Mouse (Mus musculus): Measurements from ENCODE around the gene Obp2b. TPM values are rescaled to one million over a fixed set of nuclear protein-coding genes. Genes with fewer than 3 reads are reported as not detected.
A peak's percentile ranks its signal among the peaks of the same experiment; 100 is the strongest.
"Not testable (repeated sequence)": the region's sequence is repeated elsewhere in the genome, so short reads cannot be mapped to it uniquely, and the experiment has no call there.

The Obp2b gene
- polyA plus RNA-seq, 1 experiment from 2014 or later, result not detected

DNA sequence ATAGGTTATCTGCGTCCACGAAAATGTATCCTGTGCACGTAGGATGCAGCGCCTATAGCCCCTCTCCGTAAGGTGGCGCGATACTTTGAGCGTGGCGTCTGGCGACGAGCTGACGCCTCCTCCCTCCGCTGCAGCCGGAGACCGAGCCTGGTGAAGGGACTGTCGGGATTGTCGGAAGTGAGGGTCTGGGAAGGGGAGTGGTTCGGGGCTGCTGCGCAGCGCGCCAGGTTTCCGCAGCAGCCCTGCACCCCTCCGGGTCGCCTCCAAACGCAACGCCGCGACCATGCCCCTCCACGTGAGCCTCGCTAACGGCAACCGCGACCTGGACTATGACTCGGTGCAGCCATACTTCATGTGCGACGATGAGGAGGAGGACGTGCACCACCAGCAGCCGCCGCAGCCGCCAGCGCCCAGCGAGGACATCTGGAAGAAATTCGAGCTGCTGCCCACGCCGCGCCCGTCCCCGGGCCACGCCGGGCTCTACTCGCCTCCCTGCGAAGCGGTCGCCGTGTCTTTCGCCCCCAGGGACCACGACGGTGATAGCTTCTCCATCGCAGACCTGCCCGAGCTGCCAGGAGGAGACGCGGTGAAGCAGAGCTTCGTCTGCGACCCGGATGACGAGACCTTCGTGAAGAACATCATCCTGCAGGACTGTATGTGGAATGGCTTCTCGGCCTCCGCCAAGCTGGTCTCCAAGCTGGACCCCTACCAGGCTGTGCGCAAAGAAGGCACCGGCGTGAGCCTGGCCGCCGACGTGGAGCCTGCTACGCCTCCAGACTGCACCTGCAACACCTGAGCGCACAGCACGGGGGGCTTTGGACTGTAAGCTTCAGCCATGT is 29.9 kb upstream of the Obp2b start, which contains the start of gene Bmyc:
Gene Bmyc, plus strand, starts transcription at position 97 of the 839 bp plus-strand sequence.
- Histone ChIP-seq H3K36me3 (ENCODE audit: insufficient read depth) (no peaks in the 10 kb centered on the region), H3K9ac (peak within 1 kb of the TSS; percentile 73), H3K4me1 (ENCODE audit: insufficient read depth) (no peaks in the 10 kb centered on the region), H3K9me3 (ENCODE audit: low read depth, low read length) (no peaks in the 10 kb centered on the region), H3K27me3 (ENCODE audit: insufficient read depth, low read length) (no peaks in the 10 kb centered on the region), H3K4me3 (ENCODE audit: low read depth, low read length) (peak within 1 kb of the TSS; percentile 74), H3K27ac (ENCODE audit: low read depth) (peak within 1 kb of the TSS; percentile 76; the same call in 1 of the 2 replicates), H3K4me2 (peak within 1 kb of the TSS; percentile 90)
- ATAC-seq (ENCODE audit: insufficient read depth) (peak; percentile 94), DNase-seq (peak; percentile 93)
- WGBS, result under 1% methylated on average over 71 of the region's 78 CpGs
- TF ChIP-seq CTCF (IDR thresholded peaks at IDR 0.05; ENCODE audit: low read depth), result peak; percentile 79

DNA sequence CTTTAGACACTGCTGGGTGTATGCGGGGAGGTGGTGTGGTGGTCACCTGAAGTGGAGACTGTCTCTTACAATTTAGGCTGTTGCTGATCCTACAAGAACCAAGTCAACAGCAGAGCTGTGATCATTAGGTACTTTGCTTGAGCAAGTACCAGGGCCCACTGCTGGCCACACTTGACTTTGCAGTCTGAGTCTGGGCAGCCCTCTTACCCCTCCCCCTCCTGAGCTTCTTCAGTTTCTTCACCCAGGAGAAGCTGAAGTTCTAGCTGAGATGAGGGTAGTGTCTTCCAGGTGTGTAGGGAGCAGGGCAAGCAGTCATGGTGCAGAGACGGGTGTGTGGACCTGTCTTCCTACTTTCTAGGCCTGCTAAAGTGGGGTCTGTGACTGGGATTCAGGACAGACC is 28.7 kb upstream of the Obp2b start:
- DNase-seq, result peak; percentile 54
- peak overlapping the region; percentile 9; the same call in 1 of the 2 replicates for H3K4me3 ChIP-seq (ENCODE audit: low read depth, low read length)
- peak; percentile 51 for TF ChIP-seq CTCF (IDR thresholded peaks at IDR 0.05; ENCODE audit: low read depth)
- H3K36me3 ChIP-seq (ENCODE audit: insufficient read depth), result no peaks in the 10 kb centered on the region
- no peaks in the 10 kb centered on the region for H3K27me3 ChIP-seq (ENCODE audit: insufficient read depth, low read length)
- no peaks in the 10 kb centered on the region for H3K9me3 ChIP-seq (ENCODE audit: low read depth, low read length)
- no peak for ATAC-seq (ENCODE audit: insufficient read depth)
- peak overlapping the region; percentile 46 for H3K4me2 ChIP-seq
- 71% methylated on average over 2 of the region's 2 CpGs for WGBS
- no peaks in the 10 kb centered on the region for H3K4me1 ChIP-seq (ENCODE audit: insufficient read depth)
- no peak overlapping the region for H3K27ac ChIP-seq (ENCODE audit: low read depth)
- H3K9ac ChIP-seq, result no peak overlapping the region

DNA sequence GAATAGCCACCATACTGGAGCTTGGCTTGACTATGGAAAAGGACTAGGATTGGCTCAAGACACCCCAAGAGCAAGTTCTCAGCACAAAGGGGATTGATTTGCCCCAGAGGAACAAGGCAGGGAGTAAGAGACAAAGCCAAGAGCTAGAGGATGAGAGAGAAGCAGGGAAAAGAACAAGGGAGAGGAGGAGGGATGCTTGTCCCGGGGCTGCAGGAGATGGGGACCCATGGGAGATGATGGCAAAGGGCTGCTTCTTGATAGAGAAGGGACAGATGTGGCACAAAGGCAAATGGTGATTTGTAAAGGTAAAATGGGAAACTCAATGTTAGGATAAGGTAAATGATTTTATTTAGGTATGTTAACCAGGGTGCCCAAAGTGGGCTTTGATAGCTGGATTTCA is 27.8 kb upstream of the Obp2b start:
- not testable (repeated sequence) for DNase-seq; H3K9me3 ChIP-seq (ENCODE audit: low read depth, low read length); H3K27me3 ChIP-seq (ENCODE audit: insufficient read depth, low read length); H3K4me2 ChIP-seq; H3K9ac ChIP-seq; H3K4me1 ChIP-seq (ENCODE audit: insufficient read depth); H3K36me3 ChIP-seq (ENCODE audit: insufficient read depth); H3K27ac ChIP-seq (ENCODE audit: low read depth); ATAC-seq (ENCODE audit: insufficient read depth); H3K4me3 ChIP-seq (ENCODE audit: low read depth, low read length)
- 89% methylated on average over 1 of the region's 1 CpGs for WGBS

DNA sequence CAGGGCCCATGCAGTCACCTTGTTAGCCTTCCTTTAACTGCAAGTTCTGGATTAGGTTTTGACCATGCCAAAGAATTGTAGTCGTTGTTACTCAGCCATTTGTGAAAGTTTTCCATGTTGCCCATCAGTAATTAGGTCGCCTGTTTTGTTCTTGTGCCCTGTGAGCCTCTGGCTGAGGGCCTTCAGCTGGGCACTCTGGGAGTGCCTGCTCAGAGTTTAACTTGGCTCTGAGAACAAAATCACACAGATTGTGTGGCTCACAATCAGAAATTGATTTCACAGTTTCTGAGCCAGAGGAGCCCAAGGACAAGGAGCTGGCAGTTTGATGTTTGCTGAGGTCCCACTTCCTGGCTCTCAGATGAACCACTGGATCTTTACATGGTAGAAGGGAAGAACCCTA is 27.0 kb upstream of the Obp2b start:
- WGBS, result 61% methylated on average over 2 of the region's 2 CpGs
- not testable (repeated sequence) for H3K4me1 ChIP-seq (ENCODE audit: insufficient read depth); ATAC-seq (ENCODE audit: insufficient read depth)

DNA sequence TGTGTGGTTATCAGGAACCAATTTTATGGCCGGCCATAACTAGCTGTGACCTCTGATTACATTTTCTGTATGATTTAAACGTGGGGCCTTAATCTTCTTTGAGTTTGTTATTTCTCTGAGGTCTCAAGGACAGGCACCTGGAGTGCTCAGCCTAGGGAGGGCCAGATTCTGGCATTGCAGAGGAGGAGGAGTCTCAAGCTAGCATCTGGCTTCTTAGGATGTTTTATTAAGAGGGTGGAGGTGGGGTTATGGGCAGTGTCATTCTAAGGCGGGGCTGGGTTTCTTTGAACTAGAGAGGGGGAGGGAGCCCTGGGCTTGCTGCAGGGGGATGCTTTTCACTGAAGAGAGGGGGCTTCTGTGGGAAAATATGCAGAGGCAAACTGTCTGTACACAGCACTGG is 25.2 kb upstream of the Obp2b start:
- not testable (repeated sequence) for DNase-seq, H3K4me2 ChIP-seq

More for the DNA sequence above, 27.0 kb upstream of the Obp2b start:
- not testable (repeated sequence) for H3K27ac ChIP-seq (ENCODE audit: low read depth); DNase-seq; H3K9ac ChIP-seq; H3K36me3 ChIP-seq (ENCODE audit: insufficient read depth); H3K4me3 ChIP-seq (ENCODE audit: low read depth, low read length); H3K9me3 ChIP-seq (ENCODE audit: low read depth, low read length); H3K4me2 ChIP-seq; H3K27me3 ChIP-seq (ENCODE audit: insufficient read depth, low read length)

DNA sequence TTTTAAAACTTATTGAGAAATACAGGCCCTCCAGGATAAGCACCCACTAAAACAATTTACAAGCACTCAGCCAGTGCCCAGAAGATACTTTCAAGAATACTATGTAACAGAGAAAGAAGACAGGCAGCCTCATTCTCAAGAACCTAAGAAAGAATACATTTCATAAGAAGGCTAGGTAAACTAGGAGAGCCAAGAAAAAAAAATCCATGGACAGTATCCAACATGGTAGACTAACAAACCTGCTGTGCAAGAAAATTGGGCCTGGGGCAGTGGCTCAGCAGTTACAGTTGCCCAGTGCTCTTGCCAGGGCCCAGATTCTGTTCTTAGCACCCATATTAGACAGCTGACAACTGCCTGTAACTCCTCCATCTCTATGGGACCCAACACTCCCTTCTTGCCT is 19.6 kb upstream of the Obp2b start:
- no peaks in the 10 kb centered on the region for H3K27me3 ChIP-seq (ENCODE audit: insufficient read depth, low read length)
- no peaks in the 10 kb centered on the region for H3K36me3 ChIP-seq (ENCODE audit: insufficient read depth)
- no peaks in the 10 kb centered on the region for H3K9me3 ChIP-seq (ENCODE audit: low read depth, low read length)
- H3K4me3 ChIP-seq (ENCODE audit: low read depth, low read length), result no peak overlapping the region
- ATAC-seq (ENCODE audit: insufficient read depth) (no peak), DNase-seq (no peak)
- TF ChIP-seq CTCF (IDR thresholded peaks at IDR 0.05; ENCODE audit: low read depth), result no peak
- no peak overlapping the region for H3K4me2 ChIP-seq
- no peak overlapping the region for H3K9ac ChIP-seq
- H3K27ac ChIP-seq (ENCODE audit: low read depth), result no peak overlapping the region
- no peaks in the 10 kb centered on the region for H3K4me1 ChIP-seq (ENCODE audit: insufficient read depth)

More for the DNA sequence above, 25.2 kb upstream of the Obp2b start:
- not testable (repeated sequence) for H3K27me3 ChIP-seq (ENCODE audit: insufficient read depth, low read length); H3K4me3 ChIP-seq (ENCODE audit: low read depth, low read length); H3K9ac ChIP-seq; H3K4me1 ChIP-seq (ENCODE audit: insufficient read depth); H3K36me3 ChIP-seq (ENCODE audit: insufficient read depth); ATAC-seq (ENCODE audit: insufficient read depth); H3K9me3 ChIP-seq (ENCODE audit: low read depth, low read length); H3K27ac ChIP-seq (ENCODE audit: low read depth)
- 12% methylated on average over 3 of the region's 3 CpGs for WGBS

DNA sequence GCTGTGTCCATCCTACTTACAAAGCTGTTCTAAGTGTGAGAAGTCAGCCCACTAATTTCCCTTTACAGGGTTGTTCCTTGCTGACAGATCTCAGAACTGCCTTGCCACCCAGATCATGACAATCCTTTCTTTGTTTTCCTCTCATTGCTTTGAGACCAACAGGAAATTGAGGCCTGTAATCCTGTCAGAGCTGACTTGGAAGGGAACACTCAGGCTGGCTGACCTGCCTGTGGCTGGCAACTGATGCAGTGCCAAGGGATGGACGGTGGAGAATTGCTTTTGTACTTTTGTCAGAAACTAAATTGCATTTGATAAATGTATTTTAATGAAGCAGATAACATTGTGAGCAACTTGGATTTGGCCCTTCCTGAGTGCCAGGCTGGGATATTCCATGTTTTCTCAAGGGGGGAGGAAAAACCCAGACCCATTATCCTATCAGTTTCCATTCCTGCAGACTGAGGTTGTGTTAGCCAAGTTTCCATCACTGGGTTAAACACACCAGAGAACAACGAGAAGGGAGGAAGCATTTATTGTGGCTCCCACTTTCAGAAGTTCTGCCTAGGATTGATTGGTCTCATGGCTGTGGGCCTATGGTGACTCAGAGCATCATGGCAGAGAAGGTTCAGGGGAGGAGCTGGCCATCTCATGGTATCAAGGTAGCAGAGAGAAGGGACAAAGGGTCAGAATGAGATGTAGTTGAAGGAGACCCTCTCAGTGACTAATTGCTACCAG is 3.4 kb upstream of the Obp2b start:
- no peaks in the 10 kb centered on the region for H3K36me3 ChIP-seq (ENCODE audit: insufficient read depth)
- H3K9me3 ChIP-seq (ENCODE audit: low read depth, low read length), result no peaks in the 10 kb centered on the region
- ATAC-seq (ENCODE audit: insufficient read depth) (no peak), DNase-seq (no peak)
- WGBS, result 57% methylated on average over 2 of the region's 2 CpGs
- no peak overlapping the region for H3K4me3 ChIP-seq (ENCODE audit: low read depth, low read length)
- H3K27ac ChIP-seq (ENCODE audit: low read depth), result no peak overlapping the region
- no peak overlapping the region for H3K4me2 ChIP-seq
- no peaks in the 10 kb centered on the region for H3K4me1 ChIP-seq (ENCODE audit: insufficient read depth)
- H3K9ac ChIP-seq, result no peak overlapping the region
- no peaks in the 10 kb centered on the region for H3K27me3 ChIP-seq (ENCODE audit: insufficient read depth, low read length)
- TF ChIP-seq CTCF (IDR thresholded peaks at IDR 0.05; ENCODE audit: low read depth), result no peak

Data from lung, embryonic 14.5 days (tissue).